Mouse (Mus musculus): ENCODE data around the gene Utp11. TPM values are rescaled to one million over a fixed set of nuclear protein-coding genes. Genes with fewer than 3 reads are reported as not detected.

Gene Utp11
- polyA plus RNA-seq (2017; shearing (Covaris generic)), result 34.0 TPM

GRCm38 (mm10) chr4:124693135-124693894 lies at the start of gene Utp11:
Gene Utp11, minus strand, starts transcription at chr4:124693600.

GRCm38 (mm10) chr4:124741376-124742343 lies 48.3 kb upstream of the Utp11 start, which contains the start of gene Inpp5b:
Gene Inpp5b, plus strand, starts transcription at chr4:124741850.

GRCm38 (mm10) chr4:124714545-124715481 lies 21.4 kb upstream of the Utp11 start, which contains the start of gene Sf3a3:
Gene Sf3a3, plus strand, starts transcription at chr4:124714776.

GRCm38 (mm10) chr4:124700248-124700971 lies 7.0 kb upstream of the Utp11 start, which contains the start of gene Fhl3:
Gene Fhl3, plus strand, starts transcription at chr4:124700701.

GRCm38 (mm10) chr4:124656518-124656853 lies 36.9 kb downstream of the Utp11 start, which contains the start of gene Pou3f1:
Gene Pou3f1, plus strand, starts transcription at chr4:124656807.

Other genes starting within 250 kb of the Utp11 start
- not detected for gene 3100002H09Rik, start 82.8 kb downstream of the Utp11 start, polyA plus RNA-seq (2017; shearing (Covaris generic))
- not detected for gene Pou3f1, start 36.8 kb downstream of the Utp11 start, polyA plus RNA-seq (2017; shearing (Covaris generic))
- gene Fhl3, start 7.1 kb upstream of the Utp11 start, polyA plus RNA-seq (2017; shearing (Covaris generic)), result 0.76 TPM
- 97.9 TPM for gene Sf3a3, start 21.2 kb upstream of the Utp11 start, polyA plus RNA-seq (2017; shearing (Covaris generic))
- 142 TPM for gene Inpp5b, start 48.2 kb upstream of the Utp11 start, polyA plus RNA-seq (2017; shearing (Covaris generic))
- 16.9 TPM for gene Mtf1, start 108.5 kb upstream of the Utp11 start, polyA plus RNA-seq (2017; shearing (Covaris generic))
- 154 TPM for gene Yrdc, start 157.1 kb upstream of the Utp11 start, polyA plus RNA-seq (2017; shearing (Covaris generic))
- 24.0 TPM for gene 1110065P20Rik, start 157.6 kb upstream of the Utp11 start, polyA plus RNA-seq (2017; shearing (Covaris generic))
- 2.3 TPM for gene Maneal, start 168.6 kb upstream of the Utp11 start, polyA plus RNA-seq (2017; shearing (Covaris generic))
- not detected for gene Epha10, start 187.3 kb upstream of the Utp11 start, polyA plus RNA-seq (2017; shearing (Covaris generic))
- 9.8 TPM for gene 9930104L06Rik, start 243.4 kb upstream of the Utp11 start, polyA plus RNA-seq (2017; shearing (Covaris generic))
- gene Cdca8, start 245.7 kb upstream of the Utp11 start, polyA plus RNA-seq (2017; shearing (Covaris generic)), result 1.5 TPM

All from naive thymus-derived CD4-positive, alpha-beta T cell, adult 5 months (primary cell).